Mouse (Mus musculus) thymus, adult 2 months (tissue): ENCODE data around the gene Slc6a16. TPM values are rescaled to one million over a fixed set of nuclear protein-coding genes. Genes with fewer than 3 reads are reported as not detected.
"Not testable (repeated sequence)": the region's sequence is repeated elsewhere in the genome, so short reads cannot be mapped to it uniquely, and the experiment has no call there.

Experiments used
- DNase-seq: peaks from one replicate; pipeline ENCODE4 v3.0.0; 2021
- H3K27ac ChIP-seq: fragments of 200-500 bp; 2 replicates; pipeline ENCODE4 v1.5.1; 2012; ENCODE audit warnings: low read length, control low read depth; ENCODE audit not compliant: control insufficient read depth, insufficient read depth
- H3K27me3 ChIP-seq: fragments of 200-500 bp; 2 replicates; pipeline ENCODE4 v1.6.1; 2012; ENCODE audit warnings: mild to moderate bottlenecking, low read length, moderate library complexity, mixed read lengths; ENCODE audit not compliant: control insufficient read depth, insufficient read depth
- H3K36me3 ChIP-seq: fragments of 200-500 bp; 2 replicates; pipeline ENCODE4 v1.6.1; 2012; ENCODE audit warnings: mild to moderate bottlenecking, low read length, moderate library complexity; ENCODE audit not compliant: control insufficient read depth, insufficient read depth
- H3K4me1 ChIP-seq: fragments of 200-500 bp; replicated peaks from 2 replicates; pipeline ENCODE4 v1.6.1; 2012; ENCODE audit warnings: low read length; ENCODE audit not compliant: control insufficient read depth, insufficient read depth
- H3K4me3 ChIP-seq: fragments of 200-500 bp; 2 replicates; pipeline ENCODE4 v1.5.1; 2012; ENCODE audit warnings: mild to moderate bottlenecking, low read length, control low read depth, moderate library complexity; ENCODE audit not compliant: control insufficient read depth, insufficient read depth
- CTCF ChIP-seq: fragments of 200-500 bp; IDR thresholded peaks from 2 replicates; pipeline ENCODE4 v1.5.1; 2012; ENCODE audit warnings: mild to moderate bottlenecking, control low read depth, low read length, moderate library complexity, borderline replicate concordance; ENCODE audit not compliant: control insufficient read depth, poor library complexity, insufficient read depth; ENCODE audit errors: extremely low read depth
- POLR2A ChIP-seq: fragments of 200-500 bp; IDR thresholded peaks from 2 replicates; pipeline ENCODE4 v1.6.1; 2012; ENCODE audit warnings: mild to moderate bottlenecking, low read length, control low read depth, moderate library complexity; ENCODE audit not compliant: control insufficient read depth, poor library complexity, insufficient read depth; ENCODE audit errors: extremely low read depth
- WGBS: fragments of 180-500 bp; shearing (Covaris S2); methylation state at CpG from one replicate; pipeline ENCODE4 v1.1.7; 2018; 5-methylcytosine and 5-hydroxymethylcytosine counted together
- polyA plus RNA-seq: library from polyadenylated mRNA; depleted of rRNA; stranded (reverse); fragments of >200 nt; gene quantifications from 2 replicates; pipeline ENCODE4 v1.2.3, GENCODE M21; 2012

Gene Slc6a16
- polyA plus RNA-seq, 1 experiment = 0.30 TPM

DNA sequence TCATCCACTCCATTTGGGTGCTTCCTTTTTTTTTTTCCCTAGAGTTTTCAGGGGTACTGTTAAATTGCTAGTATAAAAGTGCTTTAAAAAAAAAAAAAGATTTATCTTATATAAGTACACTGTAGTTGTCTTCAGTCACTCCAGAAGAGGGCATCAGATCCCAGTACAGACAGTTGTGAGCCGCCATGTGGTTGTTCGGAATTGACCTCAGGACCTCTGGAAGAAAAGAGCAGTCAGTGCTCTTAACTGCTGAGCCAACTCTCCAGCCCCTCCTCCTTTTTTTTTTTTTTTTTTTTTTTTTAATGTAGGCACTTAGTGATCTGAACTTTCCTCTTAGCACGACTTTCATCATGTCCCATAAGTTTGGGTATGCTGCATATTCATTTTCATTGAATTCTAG lies 6.8 kb downstream of the Slc6a16 start:
- Histone ChIP-seq H3K27me3 (no peaks in the 10 kb centered on the region), H3K36me3 (no peaks in the 10 kb centered on the region), H3K27ac (no peak overlapping the region), H3K4me3 (no peak overlapping the region), H3K4me1 (no peaks in the 10 kb centered on the region)
- WGBS = 32% methylated on average over 3 of the region's 3 CpGs
- no peak for TF ChIP-seq CTCF
- TF ChIP-seq POLR2A = no peak
- no peak for DNase-seq

- WGBS = 94% methylated on average over 8 of the region's 8 CpGs
- no peaks in the 10 kb centered on the region for H3K27me3 ChIP-seq
- H3K4me1 ChIP-seq = no peaks in the 10 kb centered on the region
- H3K27ac ChIP-seq = no peak overlapping the region
- no peak overlapping the region for H3K4me3 ChIP-seq
- DNase-seq = no peak
- no peaks in the 10 kb centered on the region for H3K36me3 ChIP-seq
- TF ChIP-seq POLR2A = no peak
Measured at GRCm38 (mm10) chr7:45253806-45254205, 12.9 kb downstream of the Slc6a16 start.

- not testable (repeated sequence) for H3K27ac ChIP-seq, H3K4me3 ChIP-seq, DNase-seq
Measured at GRCm38 (mm10) chr7:45255822-45256221, 14.9 kb downstream of the Slc6a16 start.

GRCm38 (mm10) chr7:45257063-45257840 lies 16.4 kb downstream of the Slc6a16 start:
- TF ChIP-seq CTCF (no peak), POLR2A (no peak)
- H3K27me3 ChIP-seq = no peaks in the 10 kb centered on the region
- no peak overlapping the region for H3K4me3 ChIP-seq
- no peak overlapping the region for H3K27ac ChIP-seq
- no peaks in the 10 kb centered on the region for H3K4me1 ChIP-seq
- no peaks in the 10 kb centered on the region for H3K36me3 ChIP-seq
- no peak for DNase-seq
- WGBS = 85% methylated on average over 11 of the region's 11 CpGs

More at GRCm38 (mm10) chr7:45255822-45256221, 14.9 kb downstream of the Slc6a16 start:
- 85% methylated on average over 5 of the region's 7 CpGs for WGBS
- H3K27me3 ChIP-seq, H3K36me3 ChIP-seq, H3K4me1 ChIP-seq: not testable (repeated sequence)

DNA sequence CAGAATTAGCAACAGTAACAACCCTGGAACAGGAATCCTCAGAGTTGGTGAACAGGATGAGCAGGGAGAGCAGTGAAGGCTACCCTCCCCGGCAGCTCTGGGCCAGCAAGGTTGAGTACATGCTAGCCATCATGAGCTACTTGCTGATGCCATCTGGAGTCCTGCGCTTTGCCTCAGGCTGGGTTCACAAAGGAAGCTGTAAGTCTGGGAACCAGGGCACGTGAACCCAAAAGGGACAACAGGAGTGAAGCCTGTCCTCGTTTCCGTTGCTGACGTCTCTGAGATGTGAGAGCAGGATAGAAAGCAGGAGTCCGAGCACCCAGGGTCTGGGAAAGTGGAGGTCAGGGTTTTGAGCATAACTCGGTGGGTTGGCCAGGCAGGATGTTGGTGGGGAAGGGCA lies 18.4 kb downstream of the Slc6a16 start:
- no peaks in the 10 kb centered on the region for H3K36me3 ChIP-seq
- no peak overlapping the region for H3K4me3 ChIP-seq
- WGBS = 87% methylated on average over 8 of the region's 8 CpGs
- TF ChIP-seq CTCF = no peak
- H3K27me3 ChIP-seq = no peaks in the 10 kb centered on the region
- no peaks in the 10 kb centered on the region for H3K4me1 ChIP-seq
- no peak for DNase-seq
- H3K27ac ChIP-seq = no peak overlapping the region

DNA sequence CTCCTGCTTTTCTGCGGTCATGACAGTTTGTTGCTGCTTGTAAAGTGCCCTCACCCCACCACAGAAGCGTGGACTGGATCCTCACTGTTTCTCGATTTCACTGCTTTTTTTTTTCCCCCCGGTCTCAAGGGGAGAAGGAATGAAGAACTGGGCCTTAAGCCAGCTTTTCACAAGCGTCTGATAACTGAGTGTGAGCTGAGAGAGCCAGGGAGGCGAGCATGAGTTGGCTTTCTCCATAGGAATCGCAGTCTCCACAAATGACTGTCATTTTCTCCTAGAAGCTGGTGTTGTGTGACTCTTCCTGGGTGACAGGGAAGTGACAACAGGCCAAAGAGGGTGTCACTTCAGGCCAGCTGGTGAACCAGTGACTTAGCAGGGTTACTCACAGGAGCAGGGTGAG lies 21.4 kb downstream of the Slc6a16 start:
- H3K4me1 ChIP-seq = no peaks in the 10 kb centered on the region
- no peaks in the 10 kb centered on the region for H3K27me3 ChIP-seq
- 77% methylated on average over 7 of the region's 7 CpGs for WGBS
- DNase-seq = no peak
- H3K36me3 ChIP-seq = no peaks in the 10 kb centered on the region
- no peak overlapping the region for H3K4me3 ChIP-seq
- TF ChIP-seq POLR2A (no peak), CTCF (no peak)
- no peak overlapping the region for H3K27ac ChIP-seq

DNA sequence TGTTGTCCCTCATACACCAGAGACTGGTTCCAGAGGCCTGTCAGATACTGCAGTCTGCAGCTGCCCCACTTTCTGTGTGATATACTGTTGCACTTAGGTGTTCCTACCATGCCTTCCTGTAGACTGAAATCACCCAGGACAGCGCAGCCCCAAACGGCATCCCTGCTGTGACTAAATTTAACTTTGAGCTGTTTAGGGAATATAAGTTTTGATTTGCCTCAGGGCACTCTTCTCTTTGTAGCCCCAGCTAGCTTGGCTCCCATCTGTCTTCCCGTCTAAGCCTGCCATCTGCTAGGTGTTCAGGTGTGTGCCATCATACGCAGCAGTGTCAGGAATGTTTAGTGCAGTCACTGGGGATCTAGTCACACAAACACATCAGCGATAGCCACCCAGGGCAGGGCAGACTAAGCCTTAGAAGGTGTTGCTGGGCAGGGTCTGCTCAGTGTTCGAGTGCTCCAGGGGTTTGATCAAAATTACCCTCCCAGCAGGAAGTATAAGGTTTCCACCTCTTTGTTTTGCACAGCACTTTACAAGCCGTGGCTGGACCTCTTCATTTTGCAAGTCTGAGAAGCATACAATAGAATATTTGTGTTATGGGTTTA lies 22.2 kb downstream of the Slc6a16 start:
- Histone ChIP-seq H3K27ac (no peak overlapping the region), H3K27me3 (no peaks in the 10 kb centered on the region), H3K4me1 (no peaks in the 10 kb centered on the region), H3K36me3 (no peaks in the 10 kb centered on the region), H3K4me3 (no peak overlapping the region)
- WGBS = 88% methylated on average over 7 of the region's 7 CpGs
- no peak for TF ChIP-seq POLR2A
- no peak for TF ChIP-seq CTCF
- DNase-seq = no peak
